Comparison of ENCODE assay signal across 19 mouse cellular contexts in genomic region chr2:137094301-137094700, GRCm38 (mm10).
"Had no signal": no experiment of that assay in that cellular context is flagged by ENCODE, and none has a peak within 500 bp of the region (broad histone marks: within the 10 kb centered on the region; RNA-seq: fewer than 3 reads in every experiment).

No protein-coding gene starts in this region.

- H3K27ac ChIP-seq: liver, embryonic 13.5 days; liver, embryonic 15.5 days; lung, embryonic 15.5 days; macrophage; neural tube, embryonic 12.5 days; stomach, embryonic 15.5 days; stomach, postnatal 0 days had no signal

- ATAC-seq: liver, postnatal 0 days; lung, postnatal 0 days had no signal

- H3K36me3 ChIP-seq: liver, embryonic 15.5 days had no signal

- H3K4me3 ChIP-seq: liver, embryonic 13.5 days; liver, embryonic 15.5 days; lung, embryonic 15.5 days; megakaryocyte, embryonic 14.5 days; neural tube, embryonic 12.5 days; stomach, embryonic 15.5 days had no signal

- DNase-seq: liver, embryonic 13.5 days; liver, postnatal 0 days; lung, adult 2 months; lung, postnatal 14 days; lung, postnatal 36 days; midbrain, embryonic 14.5 days; right cerebral cortex, postnatal 14 days; thymus, adult 2 months; thymus, postnatal 25 days; thymus, postnatal 4 days had no signal

- H3K9ac ChIP-seq: liver, embryonic 13.5 days; liver, embryonic 15.5 days; liver, postnatal 0 days; lung, embryonic 15.5 days; neural tube, embryonic 12.5 days; stomach, embryonic 15.5 days had no signal

- H3K9me3 ChIP-seq: liver, embryonic 13.5 days; liver, embryonic 15.5 days; lung, embryonic 15.5 days; neural tube, embryonic 12.5 days; stomach, embryonic 15.5 days had no signal

- H3K4me1 ChIP-seq: liver, embryonic 15.5 days; lung, embryonic 15.5 days; megakaryocyte, embryonic 14.5 days had no signal

- H3K27me3 ChIP-seq: liver, embryonic 13.5 days; liver, embryonic 15.5 days; lung, embryonic 15.5 days; stomach, embryonic 15.5 days had no signal

- H3K4me2 ChIP-seq: liver, embryonic 11.5 days; liver, embryonic 13.5 days; liver, embryonic 15.5 days; lung, embryonic 15.5 days; neural tube, embryonic 12.5 days; stomach, embryonic 15.5 days had no signal
